Comparison of ENCODE assay signal across 22 mouse cellular contexts in the genomic region with DNA sequence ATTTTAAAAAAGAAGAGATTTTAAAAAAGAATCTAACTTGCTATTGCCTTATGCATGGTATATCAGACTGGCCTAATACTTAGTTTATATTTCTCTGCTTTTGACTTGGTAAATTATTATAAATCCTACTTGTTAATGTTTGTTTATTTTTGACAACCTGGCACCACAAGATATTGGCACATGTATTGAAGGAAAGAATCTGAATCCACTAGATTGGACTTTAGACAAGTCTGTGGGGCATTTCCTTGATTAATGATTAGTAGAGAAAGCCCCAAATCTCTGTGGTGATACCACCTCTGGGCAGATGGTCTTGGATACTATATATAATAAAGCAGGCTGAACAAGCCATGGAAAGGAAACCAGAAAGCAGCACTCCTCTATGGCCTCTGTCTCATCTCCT.
DNase-seq lines count a peak whose midpoint lies in the region; ATAC-seq and TF ChIP-seq lines count a peak whose summit lies in the region.
"Had no signal": no experiment of that assay in that cellular context is flagged by ENCODE, and none has a peak within 500 bp of the region (broad histone marks: within the 10 kb centered on the region; RNA-seq: fewer than 3 reads in every experiment).

No protein-coding gene starts in this region.

- no peaks in the 10 kb centered on the region for H3K4me1 ChIP-seq in kidney, adult 2 months (ENCODE audit: control insufficient read depth, insufficient read depth, low read length)
- H3K4me1 ChIP-seq in kidney, embryonic 14.5 days (ENCODE audit: control insufficient read depth, insufficient read depth, low read length), result no peaks in the 10 kb centered on the region
- no peaks in the 10 kb centered on the region for H3K4me1 ChIP-seq in liver, adult 2 months (ENCODE audit: control insufficient read depth, insufficient read depth, low read length)
- no peaks in the 10 kb centered on the region for H3K4me1 ChIP-seq in liver, embryonic 12.5 days
- H3K4me1 ChIP-seq: embryonic facial prominence, embryonic 13.5 days; embryonic facial prominence, embryonic 15.5 days; forebrain, embryonic 10.5 days; forebrain, embryonic 12.5 days had no signal

- H3K36me3 ChIP-seq in kidney, adult 2 months (ENCODE audit: control insufficient read depth, insufficient read depth, low read length), result no peaks in the 10 kb centered on the region
- H3K36me3 ChIP-seq in kidney, embryonic 14.5 days (ENCODE audit: control insufficient read depth, insufficient read depth, low read length), result no peaks in the 10 kb centered on the region
- no peaks in the 10 kb centered on the region for H3K36me3 ChIP-seq in liver, adult 2 months (ENCODE audit: control insufficient read depth, insufficient read depth, low read length)
- no peaks in the 10 kb centered on the region for H3K36me3 ChIP-seq in liver, embryonic 12.5 days
- H3K36me3 ChIP-seq: embryonic facial prominence, embryonic 13.5 days; embryonic facial prominence, embryonic 15.5 days; forebrain, embryonic 10.5 days; forebrain, embryonic 12.5 days had no signal

- ATAC-seq in kidney, embryonic 14.5 days (ENCODE audit: low FRiP score, low TSS enrichment), result no peak
- no peak for ATAC-seq in liver, embryonic 12.5 days
- ATAC-seq: forebrain, embryonic 14.5 days had no signal

- no peaks in the 10 kb centered on the region for H3K79me2 ChIP-seq in liver, adult 2 months (ENCODE audit: control insufficient read depth, insufficient read depth, low read length)

- no peak for TF ChIP-seq POLR2A in kidney, adult 2 months (IDR thresholded peaks at IDR 0.05; ENCODE audit: low read depth, low read length)
- TF ChIP-seq POLR2A in liver, adult 2 months (IDR thresholded peaks at IDR 0.05; ENCODE audit: extremely low read depth, insufficient read depth, low read length), result no peak

- DNase-seq in kidney, adult 2 months, result peak; percentile 77
- DNase-seq in kidney, adult 9 months, result peak; percentile 77
- no peak for DNase-seq in kidney, postnatal 4 days
- DNase-seq in liver, adult 2 months (ENCODE audit: extremely low read depth, low read depth, low spot score), result peak; percentile 82
- DNase-seq: adrenal gland, adult 2 months; adrenal gland, postnatal 10 days; adrenal gland, postnatal 25 days; cerebellum, adult 11 months; cerebellum, adult 18-20 months; cerebellum, adult 8-10 months; cerebellum, adult 9-11 months; cerebellum, postnatal 14 days; cerebellum, postnatal 36 days; embryo, embryonic 11 days had no signal

- no peak for TF ChIP-seq CTCF in kidney, adult 2 months (conservative IDR thresholded peaks at IDR 0.05; ENCODE audit: insufficient read depth, insufficient read length, low read depth, low read length)
- TF ChIP-seq CTCF in liver, adult 2 months (IDR thresholded peaks at IDR 0.05; ENCODE audit: low read depth, low read length), result no peak

- no peaks in the 10 kb centered on the region for H3K27me3 ChIP-seq in kidney, adult 2 months (replicated peaks; ENCODE audit: control insufficient read depth, insufficient read depth, low read length)
- no peaks in the 10 kb centered on the region for H3K27me3 ChIP-seq in kidney, embryonic 14.5 days (ENCODE audit: control insufficient read depth, insufficient read depth, low read length)
- H3K27me3 ChIP-seq in liver, adult 2 months (ENCODE audit: control insufficient read depth, insufficient read depth, low read length), result no peaks in the 10 kb centered on the region
- no peaks in the 10 kb centered on the region for H3K27me3 ChIP-seq in liver, embryonic 12.5 days (replicated peaks)
- H3K27me3 ChIP-seq: embryonic facial prominence, embryonic 13.5 days; embryonic facial prominence, embryonic 15.5 days; forebrain, embryonic 12.5 days had no signal

- H3K4me2 ChIP-seq in kidney, embryonic 14.5 days (replicated peaks; ENCODE audit: low read depth, low read length), result no peak overlapping the region
- no peak overlapping the region for H3K4me2 ChIP-seq in liver, embryonic 12.5 days
- H3K4me2 ChIP-seq: embryonic facial prominence, embryonic 13.5 days; embryonic facial prominence, embryonic 15.5 days; forebrain, embryonic 12.5 days had no signal

- H3K9me3 ChIP-seq in kidney, embryonic 14.5 days (ENCODE audit: control insufficient read depth, low read length), result no peaks in the 10 kb centered on the region
- no peaks in the 10 kb centered on the region for H3K9me3 ChIP-seq in liver, embryonic 12.5 days (replicated peaks)
- H3K9me3 ChIP-seq: embryonic facial prominence, embryonic 13.5 days; embryonic facial prominence, embryonic 15.5 days; forebrain, embryonic 10.5 days; forebrain, embryonic 12.5 days had no signal

- H3K4me3 ChIP-seq in kidney, adult 2 months (ENCODE audit: insufficient read depth, low read depth, low read length), result no peak overlapping the region
- no peak overlapping the region for H3K4me3 ChIP-seq in kidney, embryonic 14.5 days (ENCODE audit: low read length)
- no peak overlapping the region for H3K4me3 ChIP-seq in liver, adult 2 months (ENCODE audit: insufficient read depth, low read depth, low read length)
- no peak overlapping the region for H3K4me3 ChIP-seq in liver, embryonic 12.5 days
- H3K4me3 ChIP-seq: embryonic facial prominence, embryonic 13.5 days; embryonic facial prominence, embryonic 15.5 days; erythroblast, embryonic 14.5 days; forebrain, embryonic 10.5 days; forebrain, embryonic 12.5 days had no signal

- no peak overlapping the region for H3K9ac ChIP-seq in kidney, embryonic 14.5 days (ENCODE audit: low read depth, low read length)
- no peak overlapping the region for H3K9ac ChIP-seq in liver, adult 2 months (ENCODE audit: low read depth, low read length)
- H3K9ac ChIP-seq in liver, embryonic 12.5 days, result no peak overlapping the region
- H3K9ac ChIP-seq: embryonic facial prominence, embryonic 13.5 days; embryonic facial prominence, embryonic 15.5 days; forebrain, embryonic 12.5 days had no signal

- H3K27ac ChIP-seq in kidney, adult 2 months (ENCODE audit: insufficient read depth, low read depth, low read length), result peak overlapping the region; percentile 82
- H3K27ac ChIP-seq in kidney, embryonic 14.5 days (ENCODE audit: low read depth, low read length), result no peak overlapping the region
- no peak overlapping the region for H3K27ac ChIP-seq in liver, adult 2 months (replicated peaks; ENCODE audit: insufficient read depth, low read depth, low read length)
- no peak overlapping the region for H3K27ac ChIP-seq in liver, embryonic 12.5 days
- H3K27ac ChIP-seq: embryonic facial prominence, embryonic 13.5 days; embryonic facial prominence, embryonic 15.5 days; forebrain, embryonic 10.5 days; forebrain, embryonic 12.5 days had no signal

Comparison
In these comparisons a context has a peak if more than half of its experiments do, and no peak if none do; other contexts are left out.
1. DNase-seq: peak in kidney, adult 2 months (single experiment), kidney, adult 9 months (single experiment) and liver, adult 2 months (single experiment); none in kidney, postnatal 4 days (0 of 2).